Mouse (Mus musculus): ENCODE data around the gene Usf2. TPM values are rescaled to one million over a fixed set of nuclear protein-coding genes. Genes with fewer than 3 reads are reported as not detected.
"Not testable (repeated sequence)": the region's sequence is repeated elsewhere in the genome, so short reads cannot be mapped to it uniquely, and the experiment has no call there.

The Usf2 gene
- polyA plus RNA-seq, 1 experiment from 2014 or later = 12.4 TPM

GRCm38 (mm10) chr7:30945466-30945865 lies 11.1 kb downstream of the Usf2 start:
- not testable (repeated sequence) for H3K27me3 ChIP-seq; H3K9ac ChIP-seq; H3K9me3 ChIP-seq (replicated peaks); H3K4me2 ChIP-seq; H3K4me1 ChIP-seq (replicated peaks); H3K4me3 ChIP-seq (replicated peaks); H3K27ac ChIP-seq (replicated peaks)
- peaks cover 28% of the 10 kb centered on the region for H3K36me3 ChIP-seq (replicated peaks)
- ATAC-seq (ENCODE audit: insufficient read depth) = peak; percentile 44; the same call in 1 of the 2 replicates
- WGBS (ENCODE audit: insufficient replicate concordance) = 82% methylated on average over 7 of the region's 7 CpGs

GRCm38 (mm10) chr7:30944706-30945105 lies 11.9 kb downstream of the Usf2 start:
- WGBS (ENCODE audit: insufficient replicate concordance) = 52% methylated on average over 2 of the region's 2 CpGs
- not testable (repeated sequence) for H3K27me3 ChIP-seq; H3K4me1 ChIP-seq (replicated peaks); H3K4me2 ChIP-seq; H3K9ac ChIP-seq; H3K27ac ChIP-seq (replicated peaks); H3K4me3 ChIP-seq (replicated peaks); H3K9me3 ChIP-seq (replicated peaks); ATAC-seq (ENCODE audit: insufficient read depth)
- peaks cover 21% of the 10 kb centered on the region for H3K36me3 ChIP-seq (replicated peaks)

- no peak within 1 kb of the TSS for H3K27ac ChIP-seq (replicated peaks)
- no peaks in the 10 kb centered on the region for H3K27me3 ChIP-seq
- WGBS (ENCODE audit: insufficient replicate concordance) = 56% methylated on average over 9 of the region's 9 CpGs
- H3K4me3 ChIP-seq (replicated peaks) = no peak within 1 kb of the TSS
- H3K36me3 ChIP-seq (replicated peaks) = peaks cover 14% of the 10 kb centered on the region
- no peaks in the 10 kb centered on the region; the same call in 1 of the 2 replicates for H3K4me1 ChIP-seq (replicated peaks)
- ATAC-seq (ENCODE audit: insufficient read depth) = peak; percentile 38; the same call in 1 of the 2 replicates
- no peaks in the 10 kb centered on the region for H3K9me3 ChIP-seq (replicated peaks)
- H3K9ac ChIP-seq = no peak within 1 kb of the TSS
- no peak within 1 kb of the TSS for H3K4me2 ChIP-seq
Observed at GRCm38 (mm10) chr7:30943909-30944635, 12.5 kb downstream of the Usf2 start, which contains the start of gene Hamp. Hamp (minus strand) TSS chr7:30944032.

- ATAC-seq (ENCODE audit: insufficient read depth); H3K9ac ChIP-seq; H3K9me3 ChIP-seq (replicated peaks); H3K36me3 ChIP-seq (replicated peaks); H3K4me3 ChIP-seq (replicated peaks); H3K27me3 ChIP-seq; H3K27ac ChIP-seq (replicated peaks); H3K4me2 ChIP-seq; H3K4me1 ChIP-seq (replicated peaks): not testable (repeated sequence)
- WGBS (ENCODE audit: insufficient replicate concordance) = 24% methylated on average over 3 of the region's 3 CpGs
Observed at GRCm38 (mm10) chr7:30942365-30942764, 14.2 kb downstream of the Usf2 start.

GRCm38 (mm10) chr7:30940070-30940469 lies 16.5 kb downstream of the Usf2 start:
- H3K9me3 ChIP-seq (replicated peaks); H3K4me3 ChIP-seq (replicated peaks); H3K36me3 ChIP-seq (replicated peaks); H3K4me2 ChIP-seq; H3K9ac ChIP-seq; ATAC-seq (ENCODE audit: insufficient read depth); H3K27ac ChIP-seq (replicated peaks); H3K27me3 ChIP-seq; H3K4me1 ChIP-seq (replicated peaks): not testable (repeated sequence)
- 58% methylated on average over 1 of the region's 1 CpGs for WGBS (ENCODE audit: insufficient replicate concordance)

GRCm38 (mm10) chr7:30935422-30936099 lies 21.0 kb downstream of the Usf2 start:
- H3K27me3 ChIP-seq; H3K27ac ChIP-seq (replicated peaks); H3K9ac ChIP-seq; H3K4me1 ChIP-seq (replicated peaks); H3K9me3 ChIP-seq (replicated peaks); H3K36me3 ChIP-seq (replicated peaks); H3K4me3 ChIP-seq (replicated peaks); H3K4me2 ChIP-seq; ATAC-seq (ENCODE audit: insufficient read depth): not testable (repeated sequence)
- WGBS (ENCODE audit: insufficient replicate concordance) = 34% methylated on average over 6 of the region's 6 CpGs

GRCm38 (mm10) chr7:30924581-30924980 lies 32.0 kb downstream of the Usf2 start, which contains the start of gene Hamp2:
Hamp2 (minus strand) TSS chr7:30924681.
- not testable (repeated sequence) for H3K4me1 ChIP-seq (replicated peaks); H3K9me3 ChIP-seq (replicated peaks); H3K36me3 ChIP-seq (replicated peaks); ATAC-seq (ENCODE audit: insufficient read depth); H3K27me3 ChIP-seq; H3K9ac ChIP-seq; H3K27ac ChIP-seq (replicated peaks); H3K4me3 ChIP-seq (replicated peaks); H3K4me2 ChIP-seq
- 55% methylated on average over 2 of the region's 2 CpGs for WGBS (ENCODE audit: insufficient replicate concordance)

- no peak for ATAC-seq (ENCODE audit: insufficient read depth)
- no peaks in the 10 kb centered on the region for H3K27me3 ChIP-seq
- no peak overlapping the region for H3K27ac ChIP-seq (replicated peaks)
- no peaks in the 10 kb centered on the region for H3K9me3 ChIP-seq (replicated peaks)
- H3K4me1 ChIP-seq (replicated peaks) = no peaks in the 10 kb centered on the region
- H3K36me3 ChIP-seq (replicated peaks) = no peaks in the 10 kb centered on the region
- WGBS (ENCODE audit: insufficient replicate concordance) = 42% methylated on average over 3 of the region's 3 CpGs
- no peak overlapping the region for H3K9ac ChIP-seq
- no peak overlapping the region for H3K4me3 ChIP-seq (replicated peaks)
- H3K4me2 ChIP-seq = no peak overlapping the region
Observed at GRCm38 (mm10) chr7:30924071-30924470, 32.5 kb downstream of the Usf2 start.

GRCm38 (mm10) chr7:30922490-30922889 lies 34.1 kb downstream of the Usf2 start:
- not testable (repeated sequence) for H3K9me3 ChIP-seq (replicated peaks); H3K27ac ChIP-seq (replicated peaks); H3K27me3 ChIP-seq; H3K9ac ChIP-seq; H3K4me1 ChIP-seq (replicated peaks); H3K4me3 ChIP-seq (replicated peaks); H3K4me2 ChIP-seq; ATAC-seq (ENCODE audit: insufficient read depth); H3K36me3 ChIP-seq (replicated peaks)
- WGBS (ENCODE audit: insufficient replicate concordance) = 13% methylated on average over 3 of the region's 3 CpGs

- Histone ChIP-seq H3K9ac (no peak overlapping the region), H3K27me3 (no peaks in the 10 kb centered on the region; the same call in 1 of the 2 replicates), H3K4me1 (replicated peaks) (no peaks in the 10 kb centered on the region; the same call in 1 of the 2 replicates), H3K27ac (replicated peaks) (no peak overlapping the region), H3K9me3 (replicated peaks) (no peaks in the 10 kb centered on the region), H3K36me3 (replicated peaks) (no peaks in the 10 kb centered on the region), H3K4me3 (replicated peaks) (no peak overlapping the region), H3K4me2 (no peak overlapping the region)
- WGBS (ENCODE audit: insufficient replicate concordance) = 44% methylated on average over 3 of the region's 3 CpGs
- ATAC-seq (ENCODE audit: insufficient read depth) = no peak
Observed at GRCm38 (mm10) chr7:30920217-30920616, 36.4 kb downstream of the Usf2 start.

- Histone ChIP-seq H3K36me3 (replicated peaks) (no peaks in the 10 kb centered on the region), H3K9ac (no peak overlapping the region), H3K4me2 (no peak overlapping the region), H3K9me3 (replicated peaks) (no peaks in the 10 kb centered on the region), H3K4me1 (replicated peaks) (no peaks in the 10 kb centered on the region; the same call in 1 of the 2 replicates), H3K27me3 (no peaks in the 10 kb centered on the region; the same call in 1 of the 2 replicates), H3K4me3 (replicated peaks) (no peak overlapping the region), H3K27ac (replicated peaks) (no peak overlapping the region)
- no peak for ATAC-seq (ENCODE audit: insufficient read depth)
- 23% methylated on average over 4 of the region's 4 CpGs for WGBS (ENCODE audit: insufficient replicate concordance)
Observed at GRCm38 (mm10) chr7:30917219-30917618, 39.4 kb downstream of the Usf2 start.
